Mouse (Mus musculus): ENCODE results near the gene Rftn1. TPM values are rescaled to one million over a fixed set of nuclear protein-coding genes. Genes with fewer than 3 reads are reported as not detected.

The Rftn1 gene
- 0.48 TPM for polyA plus RNA-seq (2014; fragmentation: Illumina TruSeq; extraction: RNeasy Lipid Tissue Mini Kit (QIAGEN cat#74804); ENCODE audit: low read depth, low replicate concordance)

GRCm38 (mm10) chr17:50190131-50191015 lies at the start of gene Rftn1:
Gene Rftn1, minus strand, starts transcription at chr17:50190674.

Other genes with a start within 250 kb of the Rftn1 start
- gene Dazl, start 103.0 kb upstream of the Rftn1 start, polyA plus RNA-seq (2014; fragmentation: Illumina TruSeq; extraction: RNeasy Lipid Tissue Mini Kit (QIAGEN cat#74804); ENCODE audit: low read depth, low replicate concordance), result not detected